Mouse (Mus musculus) neural tube, embryonic 11.5 days (tissue): Measurements from ENCODE around the gene Pkp1. TPM values are rescaled to one million over a fixed set of nuclear protein-coding genes. Genes with fewer than 3 reads are reported as not detected.

Experiments used
- ATAC-seq: fragments of 200-750 bp; cut with Nextera tagmentation; 2 replicates; pipeline ENCODE4 v1.8.0; 2017; ENCODE audit warnings: moderate number of reproducible peaks, mild to moderate bottlenecking, moderate TSS enrichment, moderate library complexity; ENCODE audit not compliant: insufficient read depth, low FRiP score, low TSS enrichment
- DNase-seq: peaks from one replicate; pipeline ENCODE4 v3.0.0-alpha.2; 2015; ENCODE audit warnings: low spot score
- H3K27ac ChIP-seq: fragments of 300-500 bp; sonication (generic); 2 replicates; pipeline ENCODE4 v1.5.1; 2014; ENCODE audit warnings: low read depth, mild to moderate bottlenecking, low read length
- H3K27me3 ChIP-seq: fragments of 300-500 bp; sonication (generic); 2 replicates; pipeline ENCODE4 v1.6.1; 2014; ENCODE audit warnings: mild to moderate bottlenecking, low read length, mixed read lengths; ENCODE audit not compliant: control insufficient read depth, insufficient read depth
- H3K36me3 ChIP-seq: fragments of 300-500 bp; sonication (generic); 2 replicates; pipeline ENCODE4 v1.6.1; 2014; ENCODE audit warnings: mild to moderate bottlenecking, low read length, moderate library complexity, mixed read lengths; ENCODE audit not compliant: control insufficient read depth, insufficient read depth
- H3K4me1 ChIP-seq: fragments of 300-500 bp; sonication (generic); 2 replicates; pipeline ENCODE4 v1.6.1; 2014; ENCODE audit warnings: low read length, mixed read lengths; ENCODE audit not compliant: control insufficient read depth, insufficient read depth
- H3K4me2 ChIP-seq: fragments of 300-500 bp; sonication (generic); 2 replicates; pipeline ENCODE4 v1.6.1; 2014; ENCODE audit warnings: low read depth, mild to moderate bottlenecking, moderate library complexity
- H3K4me3 ChIP-seq: fragments of 300-500 bp; sonication (generic); 2 replicates; pipeline ENCODE4 v1.5.1; 2014; ENCODE audit warnings: low read depth, low read length
- H3K9ac ChIP-seq: fragments of 300-500 bp; sonication (generic); 2 replicates; pipeline ENCODE4 v1.6.1; 2014; ENCODE audit warnings: mild to moderate bottlenecking, low read length
- H3K9me3 ChIP-seq: fragments of 300-500 bp; sonication (generic); 2 replicates; pipeline ENCODE4 v1.6.1; 2016; ENCODE audit warnings: low read length; ENCODE audit not compliant: control insufficient read depth
- WGBS: fragments of 180-500 bp; shearing (Covaris S2); extraction: QIAGEN DNeasy Blood & Tissue Kit; methylation state at CpG from one replicate; pipeline ENCODE4 v1.1.7; 2014; 5-methylcytosine and 5-hydroxymethylcytosine counted together
- polyA plus RNA-seq: library from polyadenylated mRNA; unstranded; fragments of >200 nt; fragmentation: Nextera tagmentation; extraction: Ambion mirVana; gene quantifications from 2 replicates; pipeline ENCODE4 v1.2.1, GENCODE M21; 2014

The Pkp1 gene
- polyA plus RNA-seq, 1 experiment from 2014 or later, result 0.12 TPM

DNA sequence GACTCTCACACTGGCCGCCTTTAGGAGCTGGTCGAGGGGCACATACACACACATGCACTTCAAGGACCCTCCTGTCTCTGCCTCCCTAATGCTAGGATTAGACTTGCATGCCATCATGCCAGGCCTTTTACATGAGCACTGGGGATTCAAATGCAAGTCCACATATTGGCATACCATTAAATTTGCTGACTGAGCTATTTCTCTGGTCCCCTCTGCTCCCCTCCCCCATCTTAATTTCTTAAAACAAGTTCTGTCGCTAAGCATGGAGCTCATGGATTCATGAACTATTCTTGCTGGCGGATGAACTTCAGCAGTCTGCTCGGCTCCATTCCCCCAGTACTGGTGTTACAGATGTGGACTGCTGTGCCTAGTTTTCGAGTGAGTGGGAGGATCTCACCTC is 26.2 kb downstream of the Pkp1 start:
- Histone ChIP-seq H3K36me3 (no peaks in the 10 kb centered on the region), H3K9me3 (no peaks in the 10 kb centered on the region), H3K27ac (no peak overlapping the region), H3K4me3 (no peak overlapping the region), H3K4me1 (no peaks in the 10 kb centered on the region), H3K9ac (no peak overlapping the region), H3K4me2 (no peak overlapping the region), H3K27me3 (no peaks in the 10 kb centered on the region)
- ATAC-seq (no peak), DNase-seq (no peak)
- WGBS, result 87% methylated on average over 6 of the region's 6 CpGs

DNA sequence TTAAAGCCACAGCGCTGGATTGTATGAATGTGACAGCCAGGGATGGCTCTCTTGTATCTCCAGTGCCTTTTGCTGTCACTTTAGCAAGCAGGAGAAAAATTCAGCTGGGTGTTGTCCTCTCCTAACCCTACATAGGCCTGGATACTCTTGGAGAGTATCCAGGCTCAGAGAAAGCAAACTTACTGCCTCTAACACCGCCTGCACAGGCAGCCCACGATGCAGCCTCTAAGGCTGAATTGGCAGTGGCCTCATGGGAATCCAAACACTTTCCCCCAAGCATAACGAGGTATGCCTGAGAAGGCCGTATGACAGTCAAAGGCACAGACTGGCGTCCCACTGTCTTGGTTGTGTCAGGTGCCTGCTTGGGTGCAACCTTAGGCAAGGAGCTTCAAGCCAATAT is 26.8 kb downstream of the Pkp1 start:
- WGBS, result 82% methylated on average over 6 of the region's 6 CpGs
- Histone ChIP-seq H3K27ac (no peak overlapping the region), H3K9me3 (no peaks in the 10 kb centered on the region), H3K27me3 (no peaks in the 10 kb centered on the region), H3K36me3 (no peaks in the 10 kb centered on the region), H3K4me1 (no peaks in the 10 kb centered on the region), H3K9ac (no peak overlapping the region), H3K4me3 (no peak overlapping the region), H3K4me2 (no peak overlapping the region)
- ATAC-seq (no peak), DNase-seq (no peak)

DNA sequence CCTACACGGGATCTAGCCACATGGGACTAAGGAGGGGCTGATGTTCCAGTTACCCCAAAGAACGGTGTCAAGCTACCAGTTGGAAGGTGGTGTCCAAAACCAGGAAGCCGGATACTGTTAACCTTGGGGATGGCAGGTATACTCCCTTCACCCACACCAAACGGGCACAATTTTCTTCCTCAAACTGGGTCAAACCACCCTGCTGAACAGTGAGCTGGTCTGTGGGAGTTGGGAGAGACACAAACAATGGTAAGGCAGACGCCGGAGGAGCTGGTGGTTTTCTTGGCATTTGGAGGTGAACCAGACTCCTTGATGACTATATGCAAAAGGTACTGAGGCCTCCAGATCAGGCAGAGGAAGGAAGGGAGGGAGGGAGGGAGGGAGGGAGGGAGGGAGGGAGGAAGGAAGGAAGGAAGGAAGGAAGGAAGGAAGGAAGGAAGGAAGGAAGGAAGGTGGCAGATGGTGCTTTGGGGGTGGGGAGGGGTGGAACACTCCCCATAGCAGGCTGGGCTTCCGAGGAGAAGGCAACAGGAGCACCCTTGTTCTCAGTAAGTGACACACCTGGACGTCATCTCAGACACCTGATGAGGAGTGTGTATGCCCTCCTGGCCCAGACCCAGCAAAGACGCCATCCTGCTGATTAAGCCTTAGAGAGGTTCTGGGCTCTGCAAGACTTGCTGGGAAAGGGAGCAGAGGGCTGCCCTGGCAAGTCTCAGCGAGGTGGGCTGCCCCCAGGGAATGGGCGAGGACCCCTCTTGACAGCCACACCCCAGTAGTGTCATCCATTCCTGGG is 27.4 kb downstream of the Pkp1 start:
- ATAC-seq, result no peak

DNA sequence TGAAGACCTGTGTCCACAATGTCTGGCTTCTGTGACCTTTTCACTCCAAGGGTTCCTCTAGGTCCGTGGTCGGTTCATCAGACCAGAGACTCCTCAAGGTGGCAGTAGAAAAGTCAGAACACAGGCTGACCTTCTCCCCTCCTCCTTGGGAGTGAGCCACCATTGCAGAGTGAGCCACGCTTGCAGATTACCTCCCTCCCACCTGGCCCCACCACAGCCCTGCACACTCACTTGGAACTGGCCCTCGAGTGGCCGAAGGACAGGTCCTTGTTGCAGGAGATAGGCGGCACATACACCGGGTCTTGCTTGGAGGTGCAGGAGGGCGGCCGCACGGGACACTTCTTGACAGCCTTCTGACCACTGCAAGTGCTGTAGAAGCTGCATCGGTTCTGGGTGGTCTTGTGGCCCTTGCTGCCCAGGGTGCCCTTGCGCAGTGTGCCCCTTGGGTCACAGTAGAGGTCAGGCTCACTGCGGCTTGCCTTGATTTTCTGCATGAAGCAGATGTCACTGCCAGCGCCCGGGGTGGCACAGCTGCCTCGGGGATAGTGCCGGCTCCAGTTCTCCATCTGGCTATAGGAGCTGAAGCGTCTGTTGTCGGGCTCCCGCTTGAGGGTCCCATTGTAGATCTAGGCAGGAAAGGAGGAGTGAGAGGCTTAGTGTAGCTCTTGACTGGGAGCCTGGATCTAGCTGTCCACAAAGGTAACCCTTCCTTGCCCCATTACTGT is 29.4 kb downstream of the Pkp1 start:
- H3K4me2 ChIP-seq, result no peak overlapping the region
- 74% methylated on average over 20 of the region's 20 CpGs for WGBS
- DNase-seq, result no peak

More for the DNA sequence above, 27.4 kb downstream of the Pkp1 start:
- no peaks in the 10 kb centered on the region for H3K27me3 ChIP-seq
- H3K27ac ChIP-seq, result no peak overlapping the region
- DNase-seq, result no peak
- H3K9me3 ChIP-seq, result no peaks in the 10 kb centered on the region
- no peak overlapping the region for H3K4me2 ChIP-seq
- no peak overlapping the region for H3K9ac ChIP-seq
- 79% methylated on average over 11 of the region's 11 CpGs for WGBS
- H3K4me3 ChIP-seq, result no peak overlapping the region
- no peaks in the 10 kb centered on the region for H3K4me1 ChIP-seq
- H3K36me3 ChIP-seq, result no peaks in the 10 kb centered on the region

DNA sequence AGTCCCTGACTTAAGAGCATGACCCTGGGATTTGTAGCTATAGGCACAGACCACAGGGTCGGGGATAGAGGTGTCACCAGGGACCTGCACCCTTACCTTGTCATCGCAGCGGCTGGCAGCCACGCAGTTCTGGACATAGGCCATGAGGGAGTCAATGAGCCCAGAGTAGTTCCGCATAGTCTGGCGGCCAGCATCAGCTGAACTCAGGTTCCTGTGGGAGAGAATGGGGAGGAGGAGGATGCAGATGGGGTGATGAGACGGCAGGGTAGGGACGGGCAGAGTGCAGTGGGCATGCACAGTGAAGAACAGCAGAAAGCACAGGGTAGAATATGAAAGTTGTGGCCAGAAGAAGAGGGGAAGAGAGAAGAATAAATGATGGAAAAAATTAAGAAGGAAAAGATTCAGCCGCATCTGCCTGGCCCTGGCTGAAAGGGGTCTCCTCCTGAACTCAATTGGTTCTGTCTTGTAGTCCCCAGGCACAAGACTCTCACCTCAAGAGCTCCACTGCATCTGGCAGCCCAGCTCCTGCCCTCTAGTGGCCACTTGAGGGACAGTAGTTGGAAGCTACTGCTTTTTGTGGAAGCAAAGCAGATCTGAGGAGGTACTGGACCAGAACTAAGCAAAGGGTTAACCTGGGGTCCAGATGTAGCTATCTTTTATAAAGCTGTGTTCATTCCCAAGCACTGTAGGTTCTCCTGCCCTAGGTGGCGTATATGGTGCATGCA is 36.5 kb downstream of the Pkp1 start:
- no peak overlapping the region for H3K4me2 ChIP-seq
- peak; percentile 54 for DNase-seq
- WGBS, result 71% methylated on average over 10 of the region's 10 CpGs
- no peaks in the 10 kb centered on the region for H3K4me1 ChIP-seq
- no peak overlapping the region for H3K4me3 ChIP-seq
- no peaks in the 10 kb centered on the region for H3K36me3 ChIP-seq
- no peaks in the 10 kb centered on the region for H3K9me3 ChIP-seq
- H3K9ac ChIP-seq, result no peak overlapping the region
- no peak overlapping the region for H3K27ac ChIP-seq
- H3K27me3 ChIP-seq, result no peaks in the 10 kb centered on the region
- ATAC-seq, result no peak

More for the DNA sequence above, 29.4 kb downstream of the Pkp1 start:
- no peaks in the 10 kb centered on the region for H3K9me3 ChIP-seq
- H3K4me3 ChIP-seq, result no peak overlapping the region
- ATAC-seq, result no peak
- no peaks in the 10 kb centered on the region for H3K27me3 ChIP-seq
- H3K36me3 ChIP-seq, result no peaks in the 10 kb centered on the region
- H3K9ac ChIP-seq, result no peak overlapping the region
- no peak overlapping the region for H3K27ac ChIP-seq
- no peaks in the 10 kb centered on the region for H3K4me1 ChIP-seq

DNA sequence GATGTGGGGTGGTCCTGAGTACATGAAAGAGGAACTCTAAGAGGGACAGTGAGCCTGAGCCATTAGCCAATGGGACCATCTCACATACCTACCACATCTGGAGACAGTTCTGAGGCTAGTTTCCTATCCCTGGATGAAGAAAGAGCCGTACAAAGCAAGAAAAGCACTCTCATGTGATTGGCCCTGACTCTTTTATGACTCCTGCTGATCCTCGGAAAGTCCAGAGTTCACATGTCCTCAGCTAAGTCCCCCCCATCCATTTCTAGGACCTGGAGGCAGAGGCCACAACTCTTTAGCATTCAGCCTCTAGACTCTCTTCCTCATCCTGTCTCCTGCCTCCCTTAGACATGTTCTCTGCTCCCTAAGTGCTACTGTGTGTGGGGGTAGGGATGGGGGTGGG is 41.8 kb downstream of the Pkp1 start:
- 69% methylated on average over 2 of the region's 2 CpGs for WGBS
- ATAC-seq (no peak), DNase-seq (no peak)
- H3K27ac ChIP-seq, result no peak overlapping the region
- H3K4me1 ChIP-seq, result no peaks in the 10 kb centered on the region
- no peak overlapping the region for H3K4me3 ChIP-seq
- H3K9me3 ChIP-seq, result no peaks in the 10 kb centered on the region
- H3K36me3 ChIP-seq, result no peaks in the 10 kb centered on the region
- H3K9ac ChIP-seq, result no peak overlapping the region
- H3K4me2 ChIP-seq, result no peak overlapping the region
- H3K27me3 ChIP-seq, result no peaks in the 10 kb centered on the region

DNA sequence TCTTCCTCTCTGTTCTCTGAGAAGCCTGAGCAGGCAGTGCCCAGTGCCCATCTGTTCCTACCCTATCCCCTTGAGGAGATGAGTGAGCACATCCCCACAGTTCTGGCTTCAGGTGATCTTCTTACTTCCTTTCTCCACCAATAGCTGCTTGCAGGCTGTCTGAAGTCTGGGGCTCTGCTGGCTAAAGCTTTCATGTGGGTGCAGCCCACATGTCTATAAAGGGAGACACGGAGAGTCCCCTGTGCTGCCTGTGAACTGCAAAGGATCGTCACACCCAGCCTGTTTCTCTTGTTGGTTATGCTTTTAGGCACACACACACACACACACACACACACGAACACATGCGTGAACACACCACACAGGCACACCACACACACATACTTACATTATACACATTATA is 46.0 kb downstream of the Pkp1 start:
- ATAC-seq, result no peak
- WGBS, result 87% methylated on average over 4 of the region's 4 CpGs
- Histone ChIP-seq H3K4me3 (no peak overlapping the region), H3K4me1 (no peaks in the 10 kb centered on the region), H3K27me3 (no peaks in the 10 kb centered on the region), H3K9ac (no peak overlapping the region), H3K4me2 (no peak overlapping the region), H3K27ac (no peak overlapping the region), H3K36me3 (no peaks in the 10 kb centered on the region), H3K9me3 (no peaks in the 10 kb centered on the region)
- no peak for DNase-seq

DNA sequence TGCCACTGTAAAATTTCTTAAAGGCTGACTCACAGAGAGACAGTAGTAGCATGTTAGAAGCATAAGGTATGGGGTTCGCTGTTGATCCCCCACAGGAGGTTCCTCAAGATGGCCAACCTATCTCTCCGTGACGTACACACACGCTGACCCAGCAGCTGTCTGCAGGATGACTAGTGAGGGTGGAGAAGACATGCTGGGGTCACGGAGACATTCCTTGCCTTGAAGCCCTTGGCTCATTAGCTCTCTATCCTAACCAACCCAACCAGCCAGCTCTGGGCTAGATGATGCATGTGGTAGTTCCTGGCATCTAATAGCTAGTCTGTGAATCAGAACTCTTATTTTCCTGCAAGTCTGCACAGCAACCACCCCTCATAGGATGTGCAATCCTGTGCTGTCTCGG is 50.4 kb downstream of the Pkp1 start:
- Histone ChIP-seq H3K27me3 (no peaks in the 10 kb centered on the region), H3K4me2 (no peak overlapping the region), H3K36me3 (no peaks in the 10 kb centered on the region), H3K27ac (no peak overlapping the region), H3K4me3 (no peak overlapping the region), H3K9me3 (no peaks in the 10 kb centered on the region), H3K4me1 (no peaks in the 10 kb centered on the region), H3K9ac (no peak overlapping the region)
- DNase-seq (no peak), ATAC-seq (no peak)
- 91% methylated on average over 6 of the region's 6 CpGs for WGBS
